Mouse (Mus musculus): ENCODE results near the gene Syt3.

Gene Syt3

DNA sequence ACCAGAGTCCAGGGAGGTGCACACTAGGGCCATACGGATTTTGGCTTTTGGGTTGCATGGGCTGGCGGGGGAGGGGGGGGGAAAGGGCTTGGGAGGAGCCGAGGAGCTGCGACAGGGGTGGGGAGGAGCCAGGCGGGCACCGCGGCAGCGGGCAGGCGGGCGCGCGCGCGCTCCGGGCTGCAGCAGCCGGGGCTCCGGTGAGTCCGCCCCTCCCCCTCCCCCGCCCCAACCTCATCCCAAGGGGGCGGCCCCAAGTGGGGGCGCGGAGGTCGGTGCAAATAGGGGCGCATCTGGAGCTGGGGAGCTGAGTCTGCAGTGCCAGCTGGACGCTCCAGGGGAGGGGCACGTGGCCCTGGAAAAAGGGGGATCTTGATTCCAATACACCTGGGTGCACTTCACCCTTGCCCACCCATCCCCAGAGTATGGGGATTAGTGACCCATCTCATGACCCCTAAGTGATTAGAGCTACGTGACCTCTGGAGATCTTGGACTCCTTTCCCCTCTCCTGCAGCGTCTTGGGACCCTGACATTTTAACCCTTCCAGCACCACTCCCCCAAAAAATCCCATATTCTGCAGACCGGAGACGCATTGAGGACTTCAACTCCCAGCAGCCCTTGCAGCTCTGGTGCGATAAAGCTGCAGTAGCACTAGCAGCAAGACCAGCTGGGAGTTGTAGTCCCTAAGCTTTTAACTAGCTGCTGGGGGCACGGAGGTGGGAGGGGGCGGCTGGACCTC is at the start of gene Syt3:
Gene Syt3, plus strand, starts transcription at position 123 of the 736 bp plus-strand sequence.
- DNase-seq, result peak; percentile 81

DNA sequence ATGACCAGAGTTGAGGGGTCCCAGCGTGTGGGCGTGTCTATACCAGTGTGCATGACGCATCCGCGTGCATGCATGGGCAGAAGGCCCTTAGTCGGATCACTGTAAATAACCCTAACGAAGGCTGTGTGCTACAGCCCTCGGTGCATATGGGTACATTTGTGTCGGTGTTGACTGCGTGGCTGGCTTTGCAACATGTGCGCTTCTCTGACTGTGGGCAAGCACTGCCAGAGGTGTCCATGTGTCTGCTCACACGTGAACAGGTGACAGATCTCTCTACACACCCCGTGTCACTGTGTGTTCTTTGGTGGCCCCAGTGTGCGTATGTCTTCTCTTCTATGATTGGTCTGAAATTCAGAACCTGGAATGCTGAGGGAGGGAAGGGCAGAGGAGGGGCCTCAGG is 49.8 kb upstream of the Syt3 start:
- no peak for DNase-seq

DNA sequence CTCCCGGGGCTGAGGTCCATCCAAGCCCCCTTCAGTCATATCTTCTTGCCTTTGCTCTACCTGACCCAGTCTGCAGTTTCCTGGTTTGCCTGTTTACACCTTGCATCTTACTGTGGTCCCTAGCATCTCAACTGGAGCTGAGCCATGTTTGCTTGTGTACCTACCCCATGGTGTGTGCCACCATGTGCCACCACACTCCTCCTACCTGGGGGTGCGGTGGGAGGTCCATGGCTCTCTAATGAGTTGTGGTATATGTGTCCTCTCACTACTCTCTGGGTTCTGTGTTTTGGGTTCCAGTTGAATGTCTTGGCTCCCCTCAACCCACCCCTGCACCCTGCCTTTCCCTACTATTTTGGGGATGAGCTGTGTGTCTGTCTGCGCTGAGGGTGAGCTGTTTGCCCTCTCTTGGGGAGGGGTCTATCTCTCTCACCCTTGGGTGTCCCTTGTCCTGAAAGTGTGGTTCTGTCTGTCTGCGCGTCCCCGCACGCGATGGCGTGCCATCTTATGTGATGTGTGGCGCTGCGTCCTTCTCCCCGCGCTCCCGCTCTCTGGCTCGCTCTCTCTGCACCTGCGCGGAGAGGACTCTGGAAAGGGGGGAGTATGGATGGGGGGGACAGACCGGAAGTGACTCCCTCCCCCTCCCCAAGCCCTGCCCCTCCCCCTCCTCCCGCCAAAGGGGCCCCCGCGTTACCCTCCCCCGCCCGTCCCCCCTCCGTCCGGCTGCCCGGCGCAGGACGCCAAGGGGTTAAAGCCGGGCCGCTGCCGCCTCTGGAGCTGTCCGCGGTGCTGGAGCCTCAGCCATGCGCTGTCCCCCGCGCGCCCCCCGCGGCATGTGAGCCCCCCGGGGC is 48.6 kb upstream of the Syt3 start:
- DNase-seq, result no peak

DNA sequence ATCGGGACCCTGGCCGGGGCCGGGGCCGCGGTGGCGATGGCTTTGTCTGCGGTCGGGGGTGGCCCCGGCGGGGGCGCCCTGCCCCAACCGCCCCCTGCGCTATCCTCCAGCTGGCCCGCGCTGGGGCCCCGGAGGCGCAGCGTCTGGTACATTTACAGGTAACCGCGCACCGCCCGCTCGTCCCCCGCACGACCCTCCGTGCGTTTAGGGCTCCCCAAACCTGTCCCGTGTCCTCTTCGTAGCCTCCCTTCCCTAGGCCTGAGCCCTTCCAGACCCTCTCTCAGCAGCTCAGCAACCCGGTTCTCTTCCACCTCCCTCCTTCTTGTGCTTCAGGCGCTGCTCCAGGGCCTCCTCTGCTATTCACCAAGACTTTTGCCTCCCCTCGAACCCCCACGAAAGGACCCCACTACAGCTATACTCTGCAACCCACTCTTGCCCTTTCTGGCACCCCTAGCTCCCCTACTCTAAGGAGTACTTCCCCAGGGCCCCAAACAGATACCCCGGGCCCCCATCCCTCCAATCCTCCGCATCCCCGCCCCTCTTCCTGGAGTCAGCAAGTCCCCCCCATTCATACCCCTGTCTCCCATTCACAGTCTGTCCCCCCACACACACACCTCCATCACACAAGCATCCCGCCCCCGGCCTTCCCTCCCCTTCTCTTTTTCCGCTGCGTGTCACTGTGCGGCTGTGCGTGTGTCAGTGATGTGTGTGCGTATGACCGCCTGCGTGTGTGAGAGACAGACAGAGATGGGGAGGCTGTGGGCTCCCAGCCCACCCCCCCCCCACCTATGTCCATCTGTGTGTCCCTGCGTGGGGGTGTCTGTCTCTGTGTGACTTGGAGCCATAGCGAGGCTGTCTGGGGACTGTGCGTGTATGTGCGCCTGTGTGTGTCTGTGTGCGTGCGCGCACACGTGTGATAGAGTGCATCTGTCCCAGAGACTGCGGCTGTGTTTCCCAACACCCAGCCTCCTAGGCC is 47.6 kb upstream of the Syt3 start:
- no peak for DNase-seq

DNA sequence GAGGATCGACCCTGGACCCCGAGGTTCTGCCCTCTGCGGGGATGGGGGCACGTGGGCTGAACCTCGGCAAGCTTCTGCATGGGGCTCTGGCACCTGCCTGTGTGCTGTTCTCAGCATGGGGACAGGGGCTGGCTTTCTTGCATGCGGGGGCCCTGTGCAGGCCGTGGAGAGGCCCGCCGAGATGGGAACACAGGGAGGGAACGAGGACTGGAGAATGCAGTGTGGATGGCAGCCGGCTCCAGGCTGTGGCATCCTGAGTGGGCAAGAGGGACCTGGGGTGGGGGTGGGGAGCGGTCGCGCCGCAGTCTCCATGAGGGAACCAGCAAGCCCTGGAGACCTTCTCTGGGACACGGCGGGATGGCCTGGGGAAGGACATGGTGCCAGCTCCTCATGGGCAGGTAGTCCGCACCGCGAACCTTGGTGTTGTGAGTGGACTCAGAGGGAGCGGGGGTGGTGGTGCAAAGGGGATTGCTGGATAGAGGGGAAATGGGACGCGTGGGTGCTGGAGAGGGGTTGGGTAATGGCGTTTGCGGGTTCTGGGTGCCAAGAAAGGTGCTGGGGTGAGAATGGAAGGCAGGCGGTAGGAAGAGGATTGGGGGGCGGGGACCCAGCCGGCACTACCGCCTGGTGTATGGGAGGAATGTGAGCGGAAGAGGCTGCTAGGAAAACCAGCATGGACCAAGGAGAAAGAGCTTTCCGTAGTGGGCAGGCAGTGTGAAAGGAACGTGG is 46.6 kb upstream of the Syt3 start:
- DNase-seq, result no peak

DNA sequence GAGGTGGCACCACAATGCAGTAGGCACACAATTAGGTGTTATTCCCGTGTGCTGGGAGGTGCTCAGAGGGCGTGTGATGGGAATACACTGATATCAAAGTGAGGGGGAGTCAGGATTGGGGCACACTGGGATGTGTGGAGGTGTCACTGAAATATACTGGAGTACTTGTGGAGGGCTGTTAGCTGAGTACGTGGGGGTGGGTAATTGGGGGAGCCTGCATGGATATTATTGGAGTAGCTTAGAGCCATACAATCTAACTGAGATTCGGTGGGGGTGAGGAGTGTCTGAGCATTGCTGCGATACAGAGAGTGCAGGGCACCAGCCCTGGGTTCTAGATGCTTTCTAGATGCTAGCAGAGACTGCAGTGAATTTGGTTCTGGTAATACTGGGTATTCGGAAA is 43.7 kb upstream of the Syt3 start:
- DNase-seq, result no peak

DNA sequence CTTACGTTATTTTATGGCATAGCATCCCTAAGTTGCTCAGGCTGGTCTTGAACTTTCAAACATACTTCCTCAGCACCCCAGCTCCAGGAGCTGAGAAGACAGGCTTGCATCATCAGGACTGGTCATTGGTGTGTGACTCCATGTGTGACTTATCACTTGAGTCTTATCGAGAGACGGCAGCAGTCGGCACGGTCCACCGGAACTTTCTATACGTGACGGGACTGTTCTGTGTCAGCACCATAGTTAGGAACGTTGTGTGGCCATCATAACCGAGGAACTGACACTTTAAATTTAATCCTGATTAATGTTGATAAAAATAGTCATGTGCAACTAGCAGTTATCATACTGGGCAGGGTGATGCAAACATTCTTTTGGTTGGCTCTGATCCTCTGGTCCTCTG is 42.8 kb upstream of the Syt3 start:
- DNase-seq, result no peak

DNA sequence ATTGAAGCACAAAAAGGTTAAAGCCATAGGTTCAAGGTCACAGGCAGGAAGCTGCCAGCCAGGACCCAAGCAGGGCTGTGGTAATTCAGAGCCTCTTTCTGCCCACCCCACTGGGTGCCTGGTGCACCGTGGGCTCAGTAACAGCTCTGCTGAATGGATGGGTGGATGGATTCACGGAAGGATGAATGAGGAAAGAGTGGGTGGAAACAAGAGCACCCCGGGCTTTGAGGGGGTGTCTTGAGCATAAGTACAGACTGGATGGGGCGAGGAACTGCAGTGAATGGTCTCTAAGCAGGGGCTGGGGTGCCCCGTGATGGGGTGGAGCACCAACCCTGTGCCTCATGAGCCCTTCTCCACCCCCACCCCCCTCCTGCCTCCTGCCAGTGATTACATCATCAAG is 42.2 kb upstream of the Syt3 start:
- no peak for DNase-seq

DNA sequence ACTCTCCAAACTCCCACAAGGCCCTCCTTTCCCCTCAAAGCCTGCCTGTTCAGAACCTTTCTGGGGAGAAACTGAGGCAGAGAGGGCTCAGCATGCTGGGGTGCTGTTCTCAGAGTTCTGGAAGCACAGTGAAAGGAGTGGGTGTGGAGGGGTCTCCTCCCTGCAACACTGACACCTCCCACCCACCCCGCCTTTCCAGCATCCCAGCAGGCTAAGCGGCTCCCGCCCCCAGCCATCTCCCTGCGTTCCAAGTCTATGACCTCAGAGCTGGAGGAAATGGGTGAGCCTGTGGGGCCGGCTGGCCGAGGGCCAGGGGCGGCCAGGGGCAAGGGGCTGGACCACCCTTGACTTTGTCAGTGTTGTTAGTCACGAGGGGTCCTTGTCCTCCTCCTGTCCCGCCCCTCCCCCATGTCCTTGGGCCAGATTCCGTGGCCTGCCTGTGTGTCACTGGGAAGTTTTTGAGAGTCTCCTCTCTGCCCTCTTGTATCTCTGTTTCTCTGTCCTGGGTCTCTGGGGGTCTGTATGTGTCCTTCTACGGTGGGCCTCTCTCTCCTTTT is 40.4 kb upstream of the Syt3 start:
- DNase-seq, result no peak

DNA sequence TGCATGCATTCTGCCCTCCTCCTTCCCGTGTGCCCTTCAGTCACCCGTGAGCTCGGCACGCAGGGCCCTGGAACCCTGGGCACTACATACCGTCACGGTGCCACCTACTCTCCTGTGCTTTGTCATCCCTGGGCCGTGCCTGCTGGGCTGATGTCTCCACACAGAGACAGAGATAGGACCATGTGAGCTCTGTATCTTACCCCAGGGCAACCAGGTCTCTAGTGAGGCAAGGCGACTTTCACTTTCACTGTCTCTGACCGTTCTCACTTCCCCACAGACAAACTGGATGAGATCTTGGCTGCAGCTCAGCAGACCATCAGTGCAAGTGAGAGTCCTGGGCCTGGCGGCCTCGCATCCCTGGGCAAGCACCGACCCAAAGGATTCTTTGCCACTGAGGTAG is 39.3 kb upstream of the Syt3 start:
- peak; percentile 20 for DNase-seq

DNA sequence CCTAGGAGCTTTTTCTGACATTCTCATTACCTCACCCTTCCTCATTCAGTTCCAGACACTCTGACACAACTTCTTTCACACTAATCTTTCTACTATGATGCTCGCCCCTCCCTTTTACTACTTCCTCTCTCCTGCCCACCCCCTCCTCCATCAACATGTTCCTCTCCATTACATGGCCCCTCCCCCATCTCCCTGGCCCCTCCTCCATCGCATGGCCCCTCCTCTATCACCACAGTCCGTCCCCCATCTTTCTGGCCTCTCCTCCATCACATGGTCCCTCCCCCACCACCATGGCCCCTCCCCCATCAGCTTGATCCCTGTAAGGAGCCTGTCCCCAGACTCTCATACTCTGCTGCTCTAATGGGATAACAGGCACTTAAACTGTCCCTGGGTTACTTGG is 34.9 kb upstream of the Syt3 start:
- DNase-seq, result no peak

DNA sequence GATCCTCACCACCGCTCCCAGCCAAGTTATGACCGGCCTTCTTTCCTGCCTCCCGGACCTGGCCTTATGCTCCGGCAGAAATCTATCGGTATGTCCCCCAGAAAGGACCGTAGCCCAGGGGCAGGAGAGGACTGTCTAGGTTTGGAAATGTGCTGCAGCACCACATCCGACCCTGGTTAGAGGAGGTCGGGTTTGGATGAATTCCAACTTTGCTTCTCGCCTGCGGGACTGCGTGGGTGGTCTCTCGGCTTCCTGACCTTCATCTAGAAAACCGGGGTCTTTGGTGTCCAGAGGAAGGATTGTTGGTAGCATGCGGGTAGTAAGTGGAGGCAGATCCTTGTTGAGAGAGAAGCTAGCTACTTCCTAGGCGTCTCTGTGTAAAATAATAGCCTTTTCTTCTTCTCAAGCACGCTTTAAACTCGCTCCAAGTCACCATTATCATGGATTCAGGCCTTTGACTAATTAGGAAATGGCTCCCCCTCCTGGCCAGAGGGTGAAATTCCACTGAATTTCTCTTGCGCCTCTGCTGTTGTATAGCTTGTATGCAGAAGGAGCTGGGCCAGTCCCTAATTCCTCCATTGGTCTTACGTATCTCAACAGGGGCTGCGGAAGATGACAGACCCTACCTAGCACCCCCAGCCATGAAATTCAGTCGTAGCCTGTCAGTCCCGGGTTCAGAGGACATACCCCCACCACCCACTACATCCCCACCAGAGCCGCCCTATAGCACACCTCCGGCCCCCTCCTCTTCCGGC is 32.8 kb upstream of the Syt3 start:
- peak; percentile 88 for DNase-seq

DNA sequence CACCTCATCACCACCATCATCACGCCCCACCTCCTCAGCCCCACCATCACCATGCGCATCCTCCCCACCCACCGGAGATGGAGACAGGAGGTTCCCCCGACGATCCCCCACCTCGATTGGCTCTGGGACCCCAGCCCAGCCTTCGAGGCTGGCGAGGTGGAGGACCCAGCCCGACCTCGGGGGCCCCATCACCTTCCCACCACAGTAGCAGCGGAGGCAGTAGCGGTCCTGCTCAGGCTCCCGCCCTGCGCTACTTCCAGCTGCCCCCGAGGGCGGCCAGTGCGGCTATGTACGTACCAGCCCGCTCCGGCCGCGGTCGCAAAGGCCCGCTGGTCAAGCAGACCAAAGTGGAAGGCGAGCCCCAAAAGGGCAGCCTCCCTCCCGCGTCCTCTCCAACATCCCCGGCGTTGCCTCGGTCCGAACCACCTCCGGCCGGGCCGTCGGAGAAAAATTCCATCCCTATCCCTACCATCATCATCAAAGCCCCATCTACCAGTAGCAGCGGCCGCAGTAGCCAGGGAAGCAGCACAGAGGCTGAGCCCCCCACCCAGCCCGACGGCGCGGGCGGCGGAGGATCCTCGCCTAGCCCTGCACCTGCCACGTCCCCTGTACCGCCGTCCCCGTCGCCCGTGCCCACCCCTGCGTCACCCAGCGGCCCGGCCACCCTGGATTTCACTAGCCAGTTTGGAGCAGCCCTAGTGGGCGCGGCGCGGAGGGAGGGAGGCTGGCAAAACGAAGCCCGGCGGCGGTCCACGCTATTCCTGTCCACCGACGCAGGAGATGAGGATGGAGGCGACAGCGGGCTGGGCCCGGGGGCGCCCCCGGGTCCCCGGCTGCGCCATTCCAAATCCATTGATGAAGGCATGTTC is 31.8 kb upstream of the Syt3 start:
- no peak for DNase-seq

DNA sequence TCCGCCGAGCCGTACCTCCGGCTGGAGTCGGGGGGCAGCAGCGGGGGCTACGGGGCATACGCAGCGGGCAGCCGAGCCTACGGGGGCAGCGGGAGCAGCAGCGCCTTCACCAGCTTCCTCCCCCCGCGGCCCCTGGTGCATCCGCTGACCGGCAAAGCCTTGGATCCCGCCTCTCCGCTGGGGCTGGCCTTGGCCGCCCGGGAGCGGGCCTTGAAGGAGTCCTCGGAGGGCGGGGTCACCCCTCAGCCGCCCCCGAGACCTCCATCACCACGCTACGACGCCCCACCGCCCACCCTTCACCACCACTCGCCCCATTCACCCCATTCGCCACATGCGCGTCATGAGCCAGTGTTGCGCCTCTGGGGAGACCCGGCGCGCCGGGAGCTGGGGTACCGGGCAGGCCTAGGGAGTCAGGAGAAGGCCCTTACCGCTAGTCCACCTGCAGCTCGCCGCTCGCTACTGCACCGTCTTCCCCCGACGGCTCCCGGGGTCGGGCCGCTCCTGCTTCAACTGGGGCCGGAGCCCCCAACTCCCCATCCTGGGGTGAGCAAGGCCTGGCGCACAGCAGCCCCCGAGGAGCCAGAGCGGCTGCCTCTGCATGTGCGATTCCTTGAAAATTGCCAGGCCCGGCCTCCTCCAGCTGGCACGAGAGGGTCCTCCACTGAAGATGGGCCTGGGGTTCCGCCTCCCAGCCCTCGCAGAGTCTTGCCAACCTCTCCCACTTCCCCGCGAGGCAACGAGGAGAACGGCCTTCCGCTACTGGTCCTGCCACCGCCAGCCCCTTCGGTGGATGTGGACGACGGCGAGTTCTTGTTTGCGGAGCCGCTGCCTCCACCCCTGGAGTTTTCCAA is 30.9 kb upstream of the Syt3 start:
- no peak for DNase-seq

DNA sequence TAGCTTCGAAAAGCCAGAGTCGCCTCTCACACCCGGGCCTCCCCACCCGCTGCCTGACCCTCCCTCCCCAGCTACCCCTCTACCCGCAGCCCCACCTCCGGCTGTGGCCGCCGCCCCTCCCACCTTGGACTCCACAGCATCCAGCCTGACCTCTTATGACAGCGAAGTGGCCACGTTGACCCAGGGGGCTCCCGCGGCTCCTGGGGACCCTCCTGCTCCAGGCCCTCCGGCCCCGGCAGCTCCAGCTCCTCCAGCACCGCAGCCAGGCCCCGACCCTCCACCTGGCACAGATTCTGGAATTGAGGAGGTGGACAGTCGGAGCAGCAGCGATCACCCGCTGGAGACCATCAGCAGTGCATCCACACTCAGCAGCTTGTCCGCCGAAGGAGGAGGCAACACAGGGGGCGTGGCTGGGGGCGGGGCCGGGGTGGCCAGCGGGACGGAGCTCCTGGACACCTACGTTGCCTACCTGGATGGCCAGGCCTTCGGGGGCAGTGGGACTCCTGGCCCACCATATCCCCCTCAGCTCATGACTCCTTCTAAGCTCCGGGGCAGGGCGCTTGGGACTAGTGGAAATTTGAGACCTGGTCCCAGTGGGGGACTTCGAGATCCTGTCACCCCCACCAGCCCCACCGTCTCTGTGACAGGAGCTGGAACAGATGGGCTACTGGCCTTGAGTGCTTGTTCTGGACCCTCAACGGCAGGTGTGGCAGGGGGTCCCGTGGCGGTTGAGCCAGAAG is 30.1 kb upstream of the Syt3 start:
- no peak for DNase-seq

DNA sequence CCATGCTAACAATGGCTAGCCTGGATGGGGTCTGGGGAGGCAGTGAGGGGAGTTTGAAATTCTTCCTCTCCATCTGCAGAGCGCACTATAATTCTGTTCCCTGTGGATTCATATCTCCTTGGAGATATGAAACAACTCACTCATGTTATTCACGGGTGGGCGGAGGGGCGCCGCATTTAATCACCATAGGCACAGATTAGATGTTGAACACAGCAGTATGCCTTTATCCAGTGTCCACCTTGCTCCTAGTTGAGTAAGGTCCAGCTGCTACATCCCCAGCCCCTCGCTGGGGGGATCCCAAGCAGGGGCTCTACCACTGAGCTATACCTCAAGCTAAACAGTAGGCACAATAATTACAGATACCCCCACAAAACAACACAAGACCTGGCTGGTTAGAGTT is 28.5 kb upstream of the Syt3 start:
- DNase-seq, result no peak

DNA sequence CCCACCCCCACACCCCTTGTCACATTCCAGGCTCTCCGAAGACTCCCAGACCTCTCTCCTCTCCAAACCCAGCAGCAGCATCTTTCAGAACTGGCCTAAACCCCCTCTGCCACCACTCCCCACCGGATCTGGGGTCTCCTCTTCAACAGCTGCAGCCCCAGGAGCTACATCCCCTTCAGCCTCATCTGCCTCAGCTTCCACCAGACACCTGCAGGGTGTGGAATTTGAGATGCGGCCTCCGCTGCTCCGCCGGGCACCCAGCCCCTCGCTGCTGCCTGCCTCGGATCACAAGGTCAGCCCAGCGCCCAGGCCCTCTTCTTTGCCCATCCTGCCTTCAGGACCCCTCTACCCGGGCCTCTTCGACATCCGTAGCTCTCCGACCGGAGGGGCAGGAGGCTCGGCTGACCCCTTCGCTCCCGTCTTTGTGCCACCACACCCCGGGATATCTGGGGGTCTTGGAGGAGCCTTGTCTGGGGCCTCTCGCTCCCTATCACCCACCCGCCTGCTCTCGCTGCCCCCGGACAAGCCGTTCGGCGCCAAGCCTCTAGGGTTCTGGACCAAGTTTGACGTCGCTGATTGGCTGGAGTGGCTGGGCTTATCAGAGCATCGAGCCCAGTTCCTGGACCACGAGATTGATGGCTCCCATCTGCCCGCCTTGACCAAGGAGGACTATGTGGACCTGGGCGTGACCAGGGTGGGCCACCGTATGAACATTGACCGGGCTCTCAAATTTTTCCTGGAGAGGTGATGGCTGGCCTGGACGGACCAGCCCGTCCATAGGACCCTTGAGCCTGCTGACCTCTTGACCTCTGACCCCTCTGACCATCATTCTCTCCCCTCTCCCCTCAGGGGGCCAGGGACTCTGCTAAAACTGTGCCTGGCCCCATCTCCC is 27.1 kb upstream of the Syt3 start:
- no peak for DNase-seq

DNA sequence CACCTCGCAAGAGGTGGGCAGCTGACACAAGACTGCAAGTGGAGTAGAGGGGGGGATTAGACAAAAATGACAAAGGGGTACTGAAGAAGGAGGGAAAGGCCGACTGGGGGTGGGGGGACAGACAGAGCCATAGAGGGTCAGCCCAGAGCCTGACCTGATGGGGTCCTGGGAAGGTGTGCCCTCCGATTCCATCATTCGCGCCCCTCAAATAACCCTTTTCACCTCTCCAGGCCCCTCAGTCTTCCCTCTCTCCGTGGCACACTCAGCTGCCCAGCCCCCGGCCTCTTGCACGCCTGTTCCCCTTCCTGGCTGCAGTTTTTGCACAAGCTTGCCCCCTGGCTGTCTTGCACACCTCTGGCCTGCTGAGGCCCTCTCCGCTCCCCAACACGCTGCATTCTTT is 26.4 kb upstream of the Syt3 start:
- DNase-seq, result no peak

Measured in lung, postnatal 36 days (tissue).